Mouse (Mus musculus) E14TG2a.4 (cell line): ENCODE measurements around the gene Rrp1b.

Experiments
- CTCF ChIP-seq: conservative IDR thresholded peaks from 2 replicates; pipeline ENCODE4 v1.5.1; 2014; ENCODE audit warnings: low read length
- NANOG ChIP-seq: IDR thresholded peaks from 2 replicates; pipeline ENCODE4 v1.6.1; 2014; ENCODE audit warnings: borderline replicate concordance, low read length, mixed read lengths
- POU5F1 ChIP-seq: IDR thresholded peaks from 2 replicates; pipeline ENCODE4 v1.6.1; 2014; ENCODE audit warnings: low read length, borderline replicate concordance

GRCm38 (mm10) chr17:32040263-32040662 is 4.4 kb downstream of the Rrp1b start:
- TF ChIP-seq CTCF: no peak
- no peak for TF ChIP-seq POU5F1
- TF ChIP-seq NANOG: no peak
